Mouse (Mus musculus) large intestine, adult 2 months (tissue): ENCODE data around the gene Trabd. TPM values are rescaled to one million over a fixed set of nuclear protein-coding genes. Genes with fewer than 3 reads are reported as not detected.

ENCODE experiments used
- DNase-seq: peaks from one replicate; pipeline ENCODE4 v3.0.0-alpha.2; 2012; ENCODE audit warnings: low read depth, low spot score
- WGBS: fragments of 180-500 bp; shearing (Covaris S2); methylation state at CpG from one replicate; pipeline ENCODE4 v1.1.7; 2018; 5-methylcytosine and 5-hydroxymethylcytosine counted together
- polyA plus RNA-seq: library from polyadenylated mRNA; depleted of rRNA; stranded (reverse); fragments of >200 nt; gene quantifications from 2 replicates; pipeline ENCODE4 v1.2.3, GENCODE M21; 2012; rRNA removed

Gene Trabd
- polyA plus RNA-seq = 85.2 and 93.7 TPM in 2 replicates

DNA sequence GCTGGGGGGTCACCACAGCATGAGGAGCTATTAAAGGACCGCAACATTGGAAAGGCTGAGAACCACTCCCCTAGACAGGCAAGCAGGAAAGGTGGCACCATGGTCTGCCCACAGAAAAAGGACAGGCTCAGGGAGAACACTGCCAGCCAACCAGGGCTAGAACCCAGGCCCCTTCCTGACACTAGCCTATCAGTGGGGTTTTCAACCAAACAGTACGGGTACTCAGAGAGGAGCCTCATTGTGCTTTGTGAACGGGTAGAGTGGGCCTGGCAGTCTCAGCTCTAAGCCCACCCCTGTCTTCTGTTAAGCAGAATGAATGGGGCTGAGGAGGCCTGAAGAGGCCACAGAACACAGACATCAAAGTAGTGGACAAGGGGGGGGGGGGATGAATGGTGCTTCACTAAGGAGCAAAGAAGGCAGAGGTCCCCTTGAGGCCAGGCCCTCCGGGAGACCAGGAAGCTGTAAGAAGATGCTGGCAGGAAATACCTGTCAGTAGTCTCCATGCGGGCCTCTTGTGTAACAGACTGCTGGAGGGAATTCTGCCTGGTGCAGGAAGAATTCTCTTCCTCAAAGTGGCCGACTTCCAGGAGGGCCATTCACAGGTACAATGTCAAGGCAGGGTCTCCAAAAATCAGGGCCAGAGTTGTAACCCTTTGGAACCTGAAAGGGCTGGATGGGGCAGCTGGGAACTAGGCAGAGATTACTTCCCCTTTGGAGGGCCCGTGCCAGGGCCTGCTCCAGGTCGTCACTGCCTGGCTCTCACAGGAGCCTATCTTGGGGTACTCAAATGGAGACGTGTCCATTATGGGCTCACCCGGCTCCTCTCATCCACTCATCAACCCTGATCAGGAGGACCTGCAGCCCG lies at the start of gene Trabd:
Trabd (plus strand) TSS at position 512 of the 865 bp plus-strand sequence.
- DNase-seq = no peak

DNA sequence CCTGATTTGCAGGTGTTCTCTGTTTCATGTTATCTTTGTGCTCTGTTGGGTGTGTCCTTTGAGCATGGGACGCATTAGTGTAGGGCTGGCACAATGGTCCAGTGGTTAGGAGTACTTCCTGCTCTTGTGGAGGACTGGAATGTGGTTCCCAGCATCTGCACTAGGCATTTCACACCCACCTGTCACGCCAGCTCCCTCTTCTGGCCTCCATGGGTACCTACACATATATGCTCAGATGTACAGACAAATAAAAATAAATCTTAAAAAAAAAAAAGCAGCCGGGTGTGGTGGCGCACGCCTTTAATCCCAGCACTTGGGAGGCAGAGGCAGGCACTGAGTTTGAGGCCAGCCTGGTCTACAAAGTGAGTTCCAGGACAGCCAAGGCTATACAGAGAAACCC lies 30.5 kb upstream of the Trabd start:
- 60% methylated on average over 5 of the region's 5 CpGs for WGBS
- no peak for DNase-seq

More for the DNA sequence above, at the start of gene Trabd:
- 24% methylated on average over 11 of the region's 11 CpGs for WGBS

DNA sequence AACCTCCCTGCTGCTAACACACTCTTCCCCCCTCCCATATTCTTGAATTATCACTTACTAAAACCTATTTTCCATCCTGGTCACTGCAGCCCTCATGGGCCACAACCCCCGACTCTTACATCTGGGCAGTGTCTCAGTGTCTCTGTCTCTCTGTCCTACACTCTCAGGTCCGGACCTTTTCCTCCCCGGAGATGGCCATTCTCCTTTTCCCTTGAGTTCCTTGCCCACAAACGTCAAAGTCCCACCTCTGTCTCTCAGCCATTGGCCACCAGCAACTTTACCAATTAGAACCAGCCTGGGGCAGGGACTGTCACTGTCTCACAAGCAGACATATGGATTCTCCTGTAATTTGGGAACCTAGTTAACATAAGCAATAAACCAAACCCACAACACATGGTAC lies 28.6 kb upstream of the Trabd start:
- DNase-seq = no peak
- 75% methylated on average over 4 of the region's 4 CpGs for WGBS

DNA sequence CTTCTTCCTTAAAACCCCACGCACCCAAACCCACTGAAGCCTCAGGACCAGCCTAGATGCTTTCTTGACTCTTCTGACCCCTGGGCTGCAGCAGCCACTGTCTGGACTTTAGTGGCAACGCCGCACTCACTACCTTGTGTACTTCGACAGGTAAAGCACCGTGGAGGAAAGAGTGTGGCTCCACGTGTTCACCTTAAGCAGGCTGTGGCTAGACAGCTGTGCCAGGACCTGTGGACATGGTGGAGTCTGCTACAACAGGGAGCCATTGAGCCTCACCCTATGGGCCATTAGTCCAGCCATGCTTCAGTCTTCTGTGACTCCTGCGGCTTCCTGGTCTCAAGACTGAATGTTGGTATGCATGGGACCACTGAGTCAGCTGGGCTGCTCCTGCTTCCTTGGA lies 20.3 kb upstream of the Trabd start:
- WGBS = 85% methylated on average over 7 of the region's 7 CpGs
- DNase-seq = no peak

DNA sequence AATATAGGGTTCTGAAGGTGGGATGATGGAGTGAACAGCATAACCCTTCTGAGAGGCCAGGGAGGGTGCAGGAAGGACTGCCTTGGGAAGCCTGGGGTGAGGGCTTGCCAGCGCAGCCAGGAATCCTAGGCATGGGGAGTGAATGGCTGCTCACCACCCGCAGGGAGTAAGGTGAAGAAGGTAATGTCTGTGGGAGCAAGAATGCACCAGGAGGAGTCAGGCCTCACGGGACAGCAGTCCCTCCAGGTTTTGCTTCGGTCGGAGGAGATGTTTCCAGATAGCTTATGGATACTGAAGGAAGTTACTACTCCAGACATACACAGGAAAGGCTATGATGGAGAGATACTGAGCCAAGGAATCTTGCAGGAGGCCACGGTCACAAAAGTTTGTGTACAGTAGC lies 16.2 kb upstream of the Trabd start:
- no peak for DNase-seq
- WGBS = 26% methylated on average over 6 of the region's 6 CpGs

GRCm38 (mm10) chr15:89059161-89059931 lies 15.6 kb upstream of the Trabd start, which contains the start of gene Panx2:
Gene Panx2, plus strand, starts transcription at chr15:89059734.
- 3% methylated on average over 51 of the region's 57 CpGs for WGBS
- DNase-seq = no peak

DNA sequence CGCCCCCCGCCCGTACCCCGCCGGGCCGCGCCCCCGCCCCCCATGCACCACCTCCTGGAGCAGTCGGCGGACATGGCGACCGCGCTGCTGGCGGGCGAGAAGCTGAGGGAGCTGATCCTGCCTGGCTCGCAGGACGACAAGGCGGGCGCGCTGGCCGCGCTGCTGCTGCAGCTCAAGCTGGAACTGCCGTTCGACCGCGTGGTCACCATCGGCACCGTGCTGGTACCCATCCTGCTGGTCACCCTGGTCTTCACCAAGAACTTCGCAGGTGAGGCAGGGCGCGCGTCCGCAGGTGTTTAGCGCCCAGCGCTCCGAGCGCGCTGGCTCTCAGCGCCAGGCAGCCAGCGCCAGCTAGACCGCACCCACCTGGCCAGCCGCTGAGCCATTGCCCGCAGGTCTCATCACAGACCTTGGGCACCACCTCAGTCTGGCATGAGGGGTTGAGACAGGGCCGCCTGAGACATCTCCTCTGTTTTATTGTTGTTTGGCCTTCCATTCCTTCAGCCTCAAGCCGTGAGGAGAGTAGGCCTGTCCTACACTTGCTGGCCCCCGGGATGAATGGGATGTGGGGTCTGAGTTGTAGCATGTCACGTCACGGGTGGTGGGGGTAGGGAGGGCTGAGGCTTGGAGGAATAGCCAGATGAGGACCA lies 14.8 kb upstream of the Trabd start:
- WGBS = 3% methylated on average over 42 of the region's 48 CpGs
- DNase-seq = no peak

DNA sequence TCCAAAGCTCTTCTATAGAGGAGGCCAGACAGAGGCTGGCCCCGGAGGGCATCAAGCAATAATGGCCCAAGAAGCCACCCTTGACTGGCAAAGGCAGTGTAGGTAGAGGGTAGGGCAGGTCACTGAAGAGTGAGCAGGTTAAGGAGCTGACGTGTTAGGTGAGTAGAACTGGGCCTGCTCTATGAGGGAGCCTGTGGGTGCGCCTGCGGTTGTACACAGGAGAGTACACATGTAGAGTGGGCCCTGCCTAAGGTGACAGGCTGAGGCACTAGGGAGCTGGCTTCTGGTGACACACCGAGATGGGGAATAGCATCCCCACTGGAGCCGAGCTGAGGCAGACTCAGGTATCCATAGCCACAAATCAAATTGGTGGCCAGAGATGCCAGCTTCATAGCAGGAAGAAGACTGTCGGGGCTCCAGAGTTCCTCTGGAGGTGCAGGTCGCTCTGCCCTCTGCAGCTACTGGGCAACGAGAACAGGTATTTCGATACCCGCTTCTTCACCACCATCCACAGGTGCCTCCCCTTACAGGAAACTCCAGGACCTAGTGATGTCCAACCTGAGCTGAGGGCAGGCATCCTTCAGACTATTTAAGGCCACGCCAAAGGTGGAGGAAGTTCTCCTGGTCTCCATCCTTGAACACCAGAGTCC lies 14.0 kb upstream of the Trabd start:
- 85% methylated on average over 12 of the region's 12 CpGs for WGBS
- no peak for DNase-seq

GRCm38 (mm10) chr15:89061761-89062517 lies 13.0 kb upstream of the Trabd start:
- 90% methylated on average over 6 of the region's 6 CpGs for WGBS
- no peak for DNase-seq

DNA sequence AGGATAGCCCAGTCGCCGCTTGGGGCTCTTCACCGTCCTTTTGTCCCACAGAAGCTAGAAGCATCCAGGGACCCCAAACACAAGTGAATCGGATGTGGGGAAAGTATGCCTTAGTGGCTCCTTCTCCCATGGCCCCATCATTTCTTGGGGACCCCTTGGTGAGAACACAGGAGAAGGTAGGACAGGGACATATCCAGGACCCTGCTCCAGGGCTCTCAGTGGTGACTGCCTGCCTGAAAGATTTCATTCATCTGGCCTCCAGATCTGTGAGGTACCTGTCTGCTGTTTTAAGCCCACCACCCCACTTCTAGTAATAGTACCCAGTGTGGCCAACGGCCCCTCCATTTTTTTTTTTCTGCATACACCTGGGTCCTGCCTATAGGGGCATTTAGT lies 12.4 kb upstream of the Trabd start:
- DNase-seq = no peak
- 75% methylated on average over 5 of the region's 5 CpGs for WGBS

DNA sequence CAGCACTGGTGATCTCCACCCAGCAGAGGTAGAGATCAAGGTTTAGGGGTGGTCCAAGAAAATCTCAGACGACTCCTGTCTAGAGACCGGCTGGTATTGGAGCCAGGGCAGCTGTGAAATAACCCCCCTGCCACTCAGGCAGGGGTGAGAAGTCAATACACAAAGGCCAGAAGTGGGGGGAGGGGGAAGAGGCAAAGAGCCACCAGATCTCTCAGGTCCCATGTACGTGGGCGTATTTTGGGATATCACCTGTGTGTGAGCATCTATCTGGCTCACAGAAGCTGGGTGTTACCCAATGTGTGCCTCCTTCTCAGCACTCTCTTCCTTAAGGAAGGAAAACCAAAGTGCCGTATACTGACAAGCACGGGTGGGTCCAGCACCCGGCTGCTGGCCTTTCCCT lies 11.9 kb upstream of the Trabd start:
- no peak for DNase-seq
- WGBS = 71% methylated on average over 7 of the region's 7 CpGs

- no peak for DNase-seq
- 58% methylated on average over 6 of the region's 6 CpGs for WGBS
Measured at GRCm38 (mm10) chr15:89063536-89063935, 11.4 kb upstream of the Trabd start.

GRCm38 (mm10) chr15:89064891-89065290 lies 10.0 kb upstream of the Trabd start:
- 94% methylated on average over 5 of the region's 5 CpGs for WGBS

DNA sequence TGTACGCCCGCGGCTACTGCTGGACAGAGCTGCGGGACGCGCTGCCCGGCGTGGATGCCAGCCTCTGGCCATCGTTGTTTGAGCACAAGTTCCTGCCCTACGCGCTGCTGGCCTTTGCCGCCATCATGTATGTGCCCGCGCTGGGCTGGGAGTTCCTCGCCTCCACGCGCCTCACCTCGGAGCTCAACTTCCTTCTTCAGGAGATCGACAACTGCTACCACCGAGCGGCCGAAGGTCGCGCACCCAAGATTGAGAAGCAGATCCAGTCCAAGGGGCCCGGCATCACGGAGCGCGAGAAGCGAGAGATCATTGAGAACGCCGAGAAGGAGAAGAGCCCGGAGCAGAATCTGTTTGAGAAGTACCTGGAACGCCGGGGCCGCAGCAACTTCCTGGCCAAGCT lies 7.3 kb upstream of the Trabd start:
- DNase-seq = no peak
- WGBS = 28% methylated on average over 35 of the region's 35 CpGs

More at GRCm38 (mm10) chr15:89064891-89065290, 10.0 kb upstream of the Trabd start:
- DNase-seq = no peak

GRCm38 (mm10) chr15:89068226-89068625 lies 6.7 kb upstream of the Trabd start:
- 22% methylated on average over 26 of the region's 26 CpGs for WGBS
- no peak for DNase-seq

GRCm38 (mm10) chr15:89069336-89069840 lies 5.5 kb upstream of the Trabd start:
- 84% methylated on average over 19 of the region's 19 CpGs for WGBS
- DNase-seq = no peak

DNA sequence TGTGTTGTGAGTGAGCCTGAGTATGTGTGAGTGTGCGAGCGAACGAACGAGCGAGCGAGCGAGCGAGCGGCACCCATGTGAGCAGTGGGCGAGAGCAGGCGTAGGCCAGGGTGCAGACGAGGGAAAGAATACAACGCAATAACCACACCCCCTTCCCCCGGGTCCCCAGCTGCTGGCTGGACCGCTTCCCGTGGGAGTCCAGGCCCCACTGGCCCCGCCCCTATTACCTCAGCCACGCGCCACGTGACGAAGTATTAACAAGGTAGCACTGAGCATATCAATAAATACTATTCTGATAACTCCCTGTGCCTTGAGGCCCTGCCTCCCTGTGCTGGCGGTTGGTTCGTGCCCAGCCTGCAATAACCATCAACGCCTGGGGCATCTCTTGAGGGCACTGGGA lies 4.3 kb upstream of the Trabd start:
- DNase-seq = no peak
- 50% methylated on average over 24 of the region's 24 CpGs for WGBS

- WGBS = 78% methylated on average over 10 of the region's 10 CpGs
- no peak for DNase-seq
Measured at GRCm38 (mm10) chr15:89073993-89074603, 826 bp upstream of the Trabd start.
